Mouse (Mus musculus) layer of hippocampus, postnatal 14 days (tissue): ENCODE data around the gene Nectin2. TPM values are rescaled to one million over a fixed set of nuclear protein-coding genes. Genes with fewer than 3 reads are reported as not detected.

Experiments used
- total RNA-seq, 2 experiments: library from RNA; stranded (reverse); gene quantifications; 2 replicates each; pipeline ENCODE4 v1.2.3; 2021

Nectin2 gene
- total RNA-seq, 2 experiments from 2014 or later: 11.6 to 12.7 TPM

Other genes with a start within 250 kb of the Nectin2 start
- gene Bloc1s3, start 242.1 kb downstream of the Nectin2 start, total RNA-seq: 1 to 10 TPM; 6.4 to 7.0 TPM
- 10 to 100 TPM; 23.0 to 24.2 TPM for gene Trappc6a, start 242.1 kb downstream of the Nectin2 start, total RNA-seq
- gene Nkpd1, start 232.6 kb downstream of the Nectin2 start, total RNA-seq: under 1 TPM; 0.48 to 0.69 TPM
- gene Ppp1r37, start 187.4 kb downstream of the Nectin2 start, total RNA-seq: 10 to 100 TPM; 88.3 to 91.7 TPM
- under 1 TPM in 1 of 2 experiments, not detected in 1; 0.53 TPM for gene Zfp296, start 173.2 kb downstream of the Nectin2 start, total RNA-seq
- gene Gemin7, start 172.9 kb downstream of the Nectin2 start, total RNA-seq: 10 to 100 TPM; 39.8 to 43.3 TPM
- 10 to 100 TPM; 85.8 to 95.0 TPM for gene Clasrp, start 146.0 kb downstream of the Nectin2 start, total RNA-seq
- gene Relb, start 121.0 kb downstream of the Nectin2 start, total RNA-seq: 10 to 100 TPM in 1 of 2 experiments, 1 to 10 TPM in 1; 9.9 to 10.5 TPM
- 100 to 1,000 TPM; 151 to 160 TPM for gene Clptm1, start 85.5 kb downstream of the Nectin2 start, total RNA-seq
- gene Apoc2, start 72.5 kb downstream of the Nectin2 start, total RNA-seq: not detected
- gene Gm44805, start 69.1 kb downstream of the Nectin2 start, total RNA-seq: not detected
- not detected for gene Apoc4, start 69.0 kb downstream of the Nectin2 start, total RNA-seq
- gene Apoc1, start 57.8 kb downstream of the Nectin2 start, total RNA-seq: 1 to 10 TPM; 6.1 to 6.8 TPM
- 1,000 to 10,000 TPM; 2,679 to 2,697 TPM for gene Apoe, start 51.3 kb downstream of the Nectin2 start, total RNA-seq
- gene Tomm40, start 35.0 kb downstream of the Nectin2 start, total RNA-seq: 100 to 1,000 TPM; 105 to 115 TPM
- gene Bcam, start 20.5 kb upstream of the Nectin2 start, total RNA-seq: 10 to 100 TPM in 1 of 2 experiments, 1 to 10 TPM in 1; 8.8 to 14.0 TPM
- gene Cblc, start 46.3 kb upstream of the Nectin2 start, total RNA-seq: not detected
- under 1 TPM; 0.38 to 0.78 TPM for gene Bcl3, start 72.3 kb upstream of the Nectin2 start, total RNA-seq
- gene Gm19345, start 101.5 kb upstream of the Nectin2 start, total RNA-seq: 1 to 10 TPM; 3.0 to 3.3 TPM
- gene Ceacam16, start 110.8 kb upstream of the Nectin2 start, total RNA-seq: not detected
- not detected for gene Ceacam19, start 137.5 kb upstream of the Nectin2 start, total RNA-seq
- gene Pvr, start 170.7 kb upstream of the Nectin2 start, total RNA-seq: 10 to 100 TPM; 10.4 to 11.3 TPM
- not detected for gene Igsf23, start 200.3 kb upstream of the Nectin2 start, total RNA-seq
- gene Ceacam20, start 214.9 kb upstream of the Nectin2 start, total RNA-seq: not detected
- not detected for gene Nlrp9b, start 241.0 kb upstream of the Nectin2 start, total RNA-seq